Mouse (Mus musculus) right cerebral cortex, postnatal 36 days (tissue): ENCODE measurements around the gene Supt4a.

ENCODE experiments used
- DNase-seq, 2 experiments: peaks; one replicate each; pipeline ENCODE4 v3.0.0; 2022; ENCODE audit warnings: low spot score in 2 of 2, mixed read lengths in 1 of 2

The Supt4a gene

GRCm38 (mm10) chr11:87737175-87737740, at the start of gene Supt4a:
Gene Supt4a, plus strand, starts transcription at chr11:87737552.
- DNase-seq, result peak; percentile 90 to 91

- DNase-seq, result no peak
Observed at GRCm38 (mm10) chr11:87688478-87689203, 48.7 kb upstream of the Supt4a start.

- no peak for DNase-seq
Observed at GRCm38 (mm10) chr11:87689402-87689808, 47.9 kb upstream of the Supt4a start.

GRCm38 (mm10) chr11:87690054-87690740, 47.2 kb upstream of the Supt4a start:
- no peak for DNase-seq

- no peak for DNase-seq
Observed at GRCm38 (mm10) chr11:87697131-87697682, 40.1 kb upstream of the Supt4a start.

GRCm38 (mm10) chr11:87698126-87698525, 39.2 kb upstream of the Supt4a start:
- no peak for DNase-seq

GRCm38 (mm10) chr11:87701108-87701507, 36.2 kb upstream of the Supt4a start:
- no peak for DNase-seq

- DNase-seq, result no peak
Observed at GRCm38 (mm10) chr11:87701877-87702620, 35.3 kb upstream of the Supt4a start.

- DNase-seq, result no peak
Observed at GRCm38 (mm10) chr11:87703654-87704053, 33.7 kb upstream of the Supt4a start.

GRCm38 (mm10) chr11:87704289-87704688, 33.1 kb upstream of the Supt4a start:
- no peak for DNase-seq

- no peak for DNase-seq
Observed at GRCm38 (mm10) chr11:87707570-87707969, 29.8 kb upstream of the Supt4a start.

GRCm38 (mm10) chr11:87708979-87709378, 28.4 kb upstream of the Supt4a start:
- DNase-seq, result no peak

- DNase-seq, result no peak
Observed at GRCm38 (mm10) chr11:87709513-87710261, 27.7 kb upstream of the Supt4a start.

GRCm38 (mm10) chr11:87710262-87710615, 27.1 kb upstream of the Supt4a start:
- no peak for DNase-seq

GRCm38 (mm10) chr11:87712188-87712587, 25.2 kb upstream of the Supt4a start:
- no peak for DNase-seq

GRCm38 (mm10) chr11:87715999-87716398, 21.4 kb upstream of the Supt4a start:
- DNase-seq, result no peak

- DNase-seq, result no peak
Observed at GRCm38 (mm10) chr11:87719526-87719925, 17.8 kb upstream of the Supt4a start.

GRCm38 (mm10) chr11:87720324-87720723, 17.0 kb upstream of the Supt4a start:
- no peak for DNase-seq

GRCm38 (mm10) chr11:87720839-87721238, 16.5 kb upstream of the Supt4a start:
- no peak for DNase-seq

- DNase-seq, result no peak
Observed at GRCm38 (mm10) chr11:87722168-87722567, 15.2 kb upstream of the Supt4a start.

GRCm38 (mm10) chr11:87722891-87723290, 14.5 kb upstream of the Supt4a start:
- no peak for DNase-seq
